Mouse (Mus musculus) C2C12 (cell line): ENCODE measurements at regions not wholly inside any gene's neighbourhood (a gene's known extent, or its start where the extent isn't known, plus 50 kb on each side); places are given as distances from the start of the nearest gene placed in this dataset.

Source experiments
- H3K27me3 ChIP-seq: one replicate; pipeline ENCODE4 v1.6.1; 2011; ENCODE audit not compliant: control insufficient read depth, insufficient read depth, insufficient read length
- H3K36me3 ChIP-seq: one replicate; pipeline ENCODE4 v1.6.1; 2011; ENCODE audit not compliant: control insufficient read depth, insufficient read depth
- H3K4me3 ChIP-seq: one replicate; pipeline ENCODE4 v1.5.1; 2011; ENCODE audit warnings: mild to moderate bottlenecking, control low read depth; ENCODE audit not compliant: poor library complexity, insufficient read depth, severe bottlenecking
- H3K79me2 ChIP-seq: one replicate; pipeline ENCODE4 v1.6.1; 2011; ENCODE audit not compliant: control insufficient read depth, insufficient read depth
- H3K79me3 ChIP-seq: one replicate; pipeline ENCODE4 v1.6.1; 2011; ENCODE audit warnings: low read depth, control low read depth
- H3ac ChIP-seq: one replicate; pipeline ENCODE3; 2011; ENCODE audit warnings: low read depth; ENCODE audit not compliant: control insufficient read depth, insufficient read length
- CEBPB ChIP-seq: IDR thresholded peaks from one replicate; pipeline ENCODE4 v1.6.1; 2011; ENCODE audit warnings: low read depth, mild to moderate bottlenecking, control low read depth, moderate library complexity
- CTCF ChIP-seq: IDR thresholded peaks from one replicate; pipeline ENCODE4 v1.5.1; 2011; ENCODE audit not compliant: control insufficient read depth, insufficient read depth, insufficient read length
- FOSL1 ChIP-seq: IDR thresholded peaks from one replicate; pipeline ENCODE4 v1.8.0; 2011; ENCODE audit warnings: mild to moderate bottlenecking, low read length; ENCODE audit not compliant: poor library complexity, insufficient read depth, severe bottlenecking
- MAX ChIP-seq: IDR thresholded peaks from one replicate; pipeline ENCODE4 v1.6.1; 2011; ENCODE audit warnings: mild to moderate bottlenecking, control low read depth
- MYOD1 ChIP-seq: IDR thresholded peaks from one replicate; pipeline ENCODE4 v1.6.1; 2011; ENCODE audit warnings: low read depth; ENCODE audit not compliant: control insufficient read depth, insufficient read length
- MYOG ChIP-seq: IDR thresholded peaks from one replicate; pipeline ENCODE4 v1.6.1; 2011; ENCODE audit not compliant: control insufficient read depth, insufficient read length; ENCODE audit errors: extremely low read depth
- USF1 ChIP-seq: IDR thresholded peaks from one replicate; pipeline ENCODE4 v1.6.1; 2011; ENCODE audit warnings: low read depth, mild to moderate bottlenecking, control low read depth, moderate library complexity

- H3K79me2 ChIP-seq: peaks cover 14% of the 10 kb centered on the region
- no peaks in the 10 kb centered on the region for H3K27me3 ChIP-seq
- peaks cover 9% of the 10 kb centered on the region for H3K79me3 ChIP-seq
- H3K4me3 ChIP-seq: no peak overlapping the region
- no peaks in the 10 kb centered on the region for H3K36me3 ChIP-seq
- no peak overlapping the region for H3ac ChIP-seq
- TF ChIP-seq CTCF: no peak
- TF ChIP-seq FOSL1: no peak
- no peak for TF ChIP-seq MYOG
- TF ChIP-seq MYOD1: no peak
- TF ChIP-seq CEBPB: no peak
- no peak for TF ChIP-seq MAX
- no peak for TF ChIP-seq USF1
Observed at GRCm38 (mm10) chr13:107847179-107848012, 196.8 kb upstream of the Smim15 start.

- Histone ChIP-seq H3ac (no peak overlapping the region), H3K79me3 (peaks cover 9% of the 10 kb centered on the region), H3K36me3 (no peaks in the 10 kb centered on the region), H3K79me2 (peaks cover 14% of the 10 kb centered on the region), H3K27me3 (no peaks in the 10 kb centered on the region), H3K4me3 (no peak overlapping the region)
- TF ChIP-seq FOSL1: no peak
- no peak for TF ChIP-seq MYOG
- no peak for TF ChIP-seq CEBPB
- TF ChIP-seq MAX: no peak
- no peak for TF ChIP-seq CTCF
- TF ChIP-seq MYOD1: no peak
- TF ChIP-seq USF1: no peak
Observed at GRCm38 (mm10) chr13:107846621-107847178, 197.5 kb upstream of the Smim15 start.

- Histone ChIP-seq H3K79me2 (peaks cover 14% of the 10 kb centered on the region), H3ac (no peak overlapping the region), H3K27me3 (no peaks in the 10 kb centered on the region), H3K4me3 (no peak overlapping the region), H3K79me3 (peaks cover 11% of the 10 kb centered on the region), H3K36me3 (no peaks in the 10 kb centered on the region)
- TF ChIP-seq MAX (no peak), CEBPB (no peak), FOSL1 (no peak), MYOD1 (no peak), USF1 (no peak), CTCF (no peak)
Observed at GRCm38 (mm10) chr13:107845838-107846237, 198.4 kb upstream of the Smim15 start.

- no peaks in the 10 kb centered on the region for H3K27me3 ChIP-seq
- no peak overlapping the region for H3K4me3 ChIP-seq
- peaks cover 14% of the 10 kb centered on the region for H3K79me2 ChIP-seq
- H3K79me3 ChIP-seq: peaks cover 7% of the 10 kb centered on the region
- TF ChIP-seq MYOG (no peak), MYOD1 (no peak), FOSL1 (no peak), CEBPB (no peak), USF1 (no peak), CTCF (no peak), MAX (no peak)
- H3ac ChIP-seq: no peak overlapping the region
- H3K36me3 ChIP-seq: no peaks in the 10 kb centered on the region
Observed at GRCm38 (mm10) chr13:107844085-107844484, 200.2 kb upstream of the Smim15 start.

- Histone ChIP-seq H3K36me3 (no peaks in the 10 kb centered on the region), H3K79me2 (no peaks in the 10 kb centered on the region), H3K79me3 (peaks cover 2% of the 10 kb centered on the region), H3ac (no peak overlapping the region), H3K27me3 (no peaks in the 10 kb centered on the region), H3K4me3 (no peak overlapping the region)
- TF ChIP-seq MYOD1: no peak
- no peak for TF ChIP-seq CTCF
- TF ChIP-seq MYOG: no peak
- no peak for TF ChIP-seq MAX
- TF ChIP-seq CEBPB: no peak
- no peak for TF ChIP-seq FOSL1
- TF ChIP-seq USF1: no peak
Observed at GRCm38 (mm10) chr13:107838126-107838715, 206.0 kb upstream of the Smim15 start.
